Mouse (Mus musculus) heart, postnatal 0 days (tissue): ENCODE data around the gene Apbb1.

Experiments used
- CTCF ChIP-seq: IDR thresholded peaks from 2 replicates; pipeline ENCODE4 v1.5.1; 2016; ENCODE audit warnings: antibody characterized with exemption, control low read depth, low read depth
- EP300 ChIP-seq: IDR thresholded peaks from 2 replicates; pipeline ENCODE4 v1.6.1; 2016; ENCODE audit warnings: antibody characterized with exemption, low read depth

- no peak for TF ChIP-seq EP300
- TF ChIP-seq CTCF = no peak
These were observed 27.0 kb upstream of the Apbb1 start for GRCm38 (mm10) chr7:105608467-105608866.
